Mouse (Mus musculus): ENCODE measurements at regions not wholly inside any gene's neighbourhood (a gene's known extent, or its start where the extent isn't known, plus 50 kb on each side); places are given as distances from the start of the nearest gene placed in this dataset.

- no peak for ATAC-seq (replicated peaks; ENCODE audit: extremely low read depth, insufficient read depth, low FRiP score)
- H3K36me3 ChIP-seq (ENCODE audit: control insufficient read depth, insufficient read depth): no peaks in the 10 kb centered on the region
- H3K4me2 ChIP-seq (ENCODE audit: low read depth, low read length): no peak overlapping the region
- H3K27me3 ChIP-seq (ENCODE audit: control insufficient read depth, insufficient read depth, low read length): no peaks in the 10 kb centered on the region
- 67% methylated on average over 3 of the region's 3 CpGs for WGBS
- H3K4me3 ChIP-seq (ENCODE audit: low read length): no peak overlapping the region
- no peaks in the 10 kb centered on the region for H3K9me3 ChIP-seq (replicated peaks; ENCODE audit: control insufficient read depth, low read length)
- no peak overlapping the region for H3K27ac ChIP-seq (ENCODE audit: low read length)
- no peaks in the 10 kb centered on the region for H3K4me1 ChIP-seq (ENCODE audit: control insufficient read depth, insufficient read depth, low read length)
- H3K9ac ChIP-seq (ENCODE audit: low read length): no peak overlapping the region
Measured at GRCm38 (mm10) chr2:45756395-45756794, 639.2 kb upstream of the Zeb2 start.

DNA sequence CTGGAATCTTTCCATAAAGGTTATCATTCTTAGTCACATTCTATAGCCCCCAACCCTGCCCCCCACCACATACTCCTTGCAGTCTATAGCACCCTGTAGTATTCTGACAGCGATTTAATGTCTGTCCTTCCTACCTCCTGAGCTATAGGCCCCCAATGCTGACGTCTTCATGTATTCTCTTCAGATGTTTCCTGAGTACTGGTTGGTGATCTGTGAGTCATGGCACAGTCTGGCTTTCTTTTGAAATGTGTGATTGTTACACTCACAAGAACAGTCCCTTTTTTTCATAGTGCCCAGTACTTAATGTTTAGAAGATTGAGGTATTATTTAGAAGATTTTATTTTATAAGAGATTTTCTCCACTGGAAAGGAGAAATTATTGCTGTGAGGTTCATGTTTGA is 634.6 kb upstream of the Zeb2 start:
- Histone ChIP-seq H3K4me2 (ENCODE audit: low read depth, low read length) (no peak overlapping the region), H3K36me3 (ENCODE audit: control insufficient read depth, insufficient read depth) (no peaks in the 10 kb centered on the region), H3K4me3 (ENCODE audit: low read length) (no peak overlapping the region), H3K27ac (ENCODE audit: low read length) (no peak overlapping the region), H3K9ac (ENCODE audit: low read length) (no peak overlapping the region), H3K9me3 (replicated peaks; ENCODE audit: control insufficient read depth, low read length) (no peaks in the 10 kb centered on the region), H3K27me3 (ENCODE audit: control insufficient read depth, insufficient read depth, low read length) (no peaks in the 10 kb centered on the region), H3K4me1 (ENCODE audit: control insufficient read depth, insufficient read depth, low read length) (no peaks in the 10 kb centered on the region)
- 66% methylated on average over 2 of the region's 2 CpGs for WGBS
- no peak for ATAC-seq (replicated peaks; ENCODE audit: extremely low read depth, insufficient read depth, low FRiP score)

- no peak overlapping the region for H3K27ac ChIP-seq (ENCODE audit: low read length)
- no peak overlapping the region for H3K9ac ChIP-seq (ENCODE audit: low read length)
- H3K9me3 ChIP-seq (replicated peaks; ENCODE audit: control insufficient read depth, low read length): no peaks in the 10 kb centered on the region
- H3K27me3 ChIP-seq (ENCODE audit: control insufficient read depth, insufficient read depth, low read length): no peaks in the 10 kb centered on the region
- 60% methylated on average over 2 of the region's 2 CpGs for WGBS
- ATAC-seq (replicated peaks; ENCODE audit: extremely low read depth, insufficient read depth, low FRiP score): no peak
- H3K4me1 ChIP-seq (ENCODE audit: control insufficient read depth, insufficient read depth, low read length): no peaks in the 10 kb centered on the region
- no peaks in the 10 kb centered on the region for H3K36me3 ChIP-seq (ENCODE audit: control insufficient read depth, insufficient read depth)
- H3K4me2 ChIP-seq (ENCODE audit: low read depth, low read length): no peak overlapping the region
- H3K4me3 ChIP-seq (ENCODE audit: low read length): no peak overlapping the region
Measured at GRCm38 (mm10) chr2:45749379-45749778, 632.2 kb upstream of the Zeb2 start.

GRCm38 (mm10) chr2:45747263-45748236 is 630.4 kb upstream of the Zeb2 start:
- Histone ChIP-seq H3K36me3 (ENCODE audit: control insufficient read depth, insufficient read depth) (no peaks in the 10 kb centered on the region), H3K9me3 (replicated peaks; ENCODE audit: control insufficient read depth, low read length) (no peaks in the 10 kb centered on the region), H3K4me3 (ENCODE audit: low read length) (no peak overlapping the region), H3K9ac (ENCODE audit: low read length) (no peak overlapping the region), H3K4me2 (ENCODE audit: low read depth, low read length) (no peak overlapping the region), H3K4me1 (ENCODE audit: control insufficient read depth, insufficient read depth, low read length) (no peaks in the 10 kb centered on the region), H3K27ac (ENCODE audit: low read length) (no peak overlapping the region), H3K27me3 (ENCODE audit: control insufficient read depth, insufficient read depth, low read length) (no peaks in the 10 kb centered on the region)
- 63% methylated on average over 7 of the region's 7 CpGs for WGBS
- no peak for ATAC-seq (replicated peaks; ENCODE audit: extremely low read depth, insufficient read depth, low FRiP score)

DNA sequence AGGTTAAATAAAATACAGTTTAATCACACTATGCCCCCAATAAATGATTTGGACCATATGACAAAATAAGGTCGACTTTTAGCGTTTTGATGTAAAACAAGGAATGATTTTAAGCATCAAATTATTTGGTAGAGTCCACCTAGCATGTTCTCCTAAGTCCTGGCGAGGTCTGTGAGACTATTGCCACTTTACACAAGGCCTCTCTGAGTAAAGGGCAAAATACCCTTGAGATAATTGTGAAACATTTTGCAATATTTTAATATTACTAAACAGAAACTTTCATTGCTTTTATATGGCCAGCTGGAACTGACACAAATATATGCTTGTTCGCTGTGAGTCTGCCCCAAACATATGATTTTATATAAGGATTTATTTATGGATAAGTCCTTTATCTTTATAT is 629.4 kb upstream of the Zeb2 start:
- no peaks in the 10 kb centered on the region for H3K27me3 ChIP-seq (ENCODE audit: control insufficient read depth, insufficient read depth, low read length)
- no peak overlapping the region for H3K4me3 ChIP-seq (ENCODE audit: low read length)
- H3K4me2 ChIP-seq (ENCODE audit: low read depth, low read length): no peak overlapping the region
- H3K27ac ChIP-seq (ENCODE audit: low read length): no peak overlapping the region
- no peaks in the 10 kb centered on the region for H3K9me3 ChIP-seq (replicated peaks; ENCODE audit: control insufficient read depth, low read length)
- H3K4me1 ChIP-seq (ENCODE audit: control insufficient read depth, insufficient read depth, low read length): no peaks in the 10 kb centered on the region
- 77% methylated on average over 4 of the region's 4 CpGs for WGBS
- H3K36me3 ChIP-seq (ENCODE audit: control insufficient read depth, insufficient read depth): no peaks in the 10 kb centered on the region
- ATAC-seq (replicated peaks; ENCODE audit: extremely low read depth, insufficient read depth, low FRiP score): no peak
- no peak overlapping the region for H3K9ac ChIP-seq (ENCODE audit: low read length)

DNA sequence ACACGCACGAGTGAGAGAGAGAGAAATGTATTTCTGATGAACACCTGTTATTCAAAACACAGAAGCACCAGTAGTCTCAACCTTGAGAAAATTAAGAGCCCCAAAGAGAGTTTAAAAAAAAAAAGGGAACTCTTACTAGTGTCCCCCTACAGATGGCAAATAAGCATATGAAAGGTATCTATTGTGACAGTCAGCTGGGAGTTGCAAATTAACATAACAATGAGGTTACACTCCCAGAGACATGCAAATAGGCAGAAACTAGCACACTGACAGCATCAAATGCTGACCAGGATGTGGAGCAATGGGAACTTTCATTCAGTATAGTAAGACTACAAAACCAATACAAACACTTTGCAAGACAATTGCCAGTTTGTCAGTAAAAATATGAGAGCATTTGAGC is 619.1 kb upstream of the Zeb2 start:
- Histone ChIP-seq H3K27me3 (ENCODE audit: control insufficient read depth, insufficient read depth, low read length) (no peaks in the 10 kb centered on the region), H3K4me3 (ENCODE audit: low read length) (no peak overlapping the region), H3K9me3 (replicated peaks; ENCODE audit: control insufficient read depth, low read length) (no peaks in the 10 kb centered on the region), H3K36me3 (ENCODE audit: control insufficient read depth, insufficient read depth) (no peaks in the 10 kb centered on the region), H3K4me2 (ENCODE audit: low read depth, low read length) (no peak overlapping the region), H3K9ac (ENCODE audit: low read length) (no peak overlapping the region), H3K4me1 (ENCODE audit: control insufficient read depth, insufficient read depth, low read length) (0 out of 2 replicates have a peak, but pooled peaks cover 3% of the 10 kb centered on the region), H3K27ac (ENCODE audit: low read length) (no peak overlapping the region)
- 73% methylated on average over 2 of the region's 2 CpGs for WGBS
- ATAC-seq (replicated peaks; ENCODE audit: extremely low read depth, insufficient read depth, low FRiP score): no peak

GRCm38 (mm10) chr2:45713997-45714396 is 596.8 kb upstream of the Zeb2 start:
- no peak overlapping the region for H3K4me2 ChIP-seq (ENCODE audit: low read depth, low read length)
- 67% methylated on average over 4 of the region's 4 CpGs for WGBS
- H3K36me3 ChIP-seq (ENCODE audit: control insufficient read depth, insufficient read depth): no peaks in the 10 kb centered on the region
- no peaks in the 10 kb centered on the region for H3K9me3 ChIP-seq (replicated peaks; ENCODE audit: control insufficient read depth, low read length)
- no peaks in the 10 kb centered on the region for H3K4me1 ChIP-seq (ENCODE audit: control insufficient read depth, insufficient read depth, low read length)
- no peak overlapping the region for H3K4me3 ChIP-seq (ENCODE audit: low read length)
- H3K27ac ChIP-seq (ENCODE audit: low read length): no peak overlapping the region
- H3K9ac ChIP-seq (ENCODE audit: low read length): no peak overlapping the region
- ATAC-seq (replicated peaks; ENCODE audit: extremely low read depth, insufficient read depth, low FRiP score): no peak
- no peaks in the 10 kb centered on the region for H3K27me3 ChIP-seq (ENCODE audit: control insufficient read depth, insufficient read depth, low read length)

- Histone ChIP-seq H3K27me3 (ENCODE audit: control insufficient read depth, insufficient read depth, low read length) (no peaks in the 10 kb centered on the region), H3K36me3 (ENCODE audit: control insufficient read depth, insufficient read depth) (no peaks in the 10 kb centered on the region), H3K4me2 (ENCODE audit: low read depth, low read length) (no peak overlapping the region), H3K9ac (ENCODE audit: low read length) (no peak overlapping the region), H3K4me1 (ENCODE audit: control insufficient read depth, insufficient read depth, low read length) (no peaks in the 10 kb centered on the region), H3K4me3 (ENCODE audit: low read length) (no peak overlapping the region), H3K9me3 (replicated peaks; ENCODE audit: control insufficient read depth, low read length) (no peaks in the 10 kb centered on the region; the same call in 1 of the 2 replicates), H3K27ac (ENCODE audit: low read length) (no peak overlapping the region)
- no peak for ATAC-seq (replicated peaks; ENCODE audit: extremely low read depth, insufficient read depth, low FRiP score)
Measured at GRCm38 (mm10) chr2:45707026-45707425, 589.8 kb upstream of the Zeb2 start.

- H3K9me3 ChIP-seq (replicated peaks; ENCODE audit: control insufficient read depth, low read length): no peaks in the 10 kb centered on the region
- H3K4me2 ChIP-seq (ENCODE audit: low read depth, low read length): no peak overlapping the region
- H3K4me1 ChIP-seq (ENCODE audit: control insufficient read depth, insufficient read depth, low read length): no peaks in the 10 kb centered on the region
- no peaks in the 10 kb centered on the region for H3K27me3 ChIP-seq (ENCODE audit: control insufficient read depth, insufficient read depth, low read length)
- no peak for ATAC-seq (replicated peaks; ENCODE audit: extremely low read depth, insufficient read depth, low FRiP score)
- H3K9ac ChIP-seq (ENCODE audit: low read length): no peak overlapping the region
- H3K4me3 ChIP-seq (ENCODE audit: low read length): no peak overlapping the region
- no peak overlapping the region for H3K27ac ChIP-seq (ENCODE audit: low read length)
- H3K36me3 ChIP-seq (ENCODE audit: control insufficient read depth, insufficient read depth): no peaks in the 10 kb centered on the region
Measured at GRCm38 (mm10) chr2:45702511-45702910, 585.3 kb upstream of the Zeb2 start.
